Mouse (Mus musculus) spleen, adult 2 months (tissue): ENCODE measurements at regions not wholly inside any gene's neighbourhood (a gene's known extent, or its start where the extent isn't known, plus 50 kb on each side); places are given as distances from the start of the nearest gene placed in this dataset.

Experiments used
- DNase-seq, 2 experiments: peaks; one replicate each; pipeline versions ENCODE4 v3.0.0 to v3.0.0-alpha.2; 2012 to 2021; ENCODE audit warnings: low spot score in 2 of 2, low read depth in 1 of 2
- H3K27ac ChIP-seq: fragments of 200-500 bp; 2 replicates; pipeline ENCODE4 v1.5.1; 2012; ENCODE audit warnings: low read length, inconsistent platforms; ENCODE audit not compliant: insufficient read depth
- H3K27me3 ChIP-seq: fragments of 200-500 bp; 2 replicates; pipeline ENCODE4 v1.6.1; 2012; ENCODE audit warnings: mild to moderate bottlenecking, moderate library complexity, low read length, inconsistent platforms; ENCODE audit not compliant: control insufficient read depth, insufficient read depth
- H3K36me3 ChIP-seq: fragments of 200-500 bp; 2 replicates; pipeline ENCODE4 v1.6.1; 2012; ENCODE audit warnings: mild to moderate bottlenecking, low read length, inconsistent platforms; ENCODE audit not compliant: control insufficient read depth, insufficient read depth
- H3K4me1 ChIP-seq: fragments of 200-500 bp; 2 replicates; pipeline ENCODE4 v1.6.1; 2011; ENCODE audit warnings: inconsistent platforms; ENCODE audit not compliant: control insufficient read depth, insufficient read depth, insufficient read length
- H3K4me3 ChIP-seq: fragments of 200-500 bp; 2 replicates; pipeline ENCODE4 v1.5.1; 2011; ENCODE audit warnings: mild to moderate bottlenecking, inconsistent platforms; ENCODE audit not compliant: insufficient read depth, insufficient read length; ENCODE audit errors: extremely low read depth
- CTCF ChIP-seq: fragments of 200-500 bp; IDR thresholded peaks from 2 replicates; pipeline ENCODE4 v1.5.1; 2011; ENCODE audit warnings: mild to moderate bottlenecking, inconsistent platforms; ENCODE audit not compliant: insufficient read depth, insufficient read length, insufficient replicate concordance; ENCODE audit errors: extremely low read depth
- POLR2A ChIP-seq: fragments of 200-500 bp; IDR thresholded peaks from 2 replicates; pipeline ENCODE4 v1.6.1; 2011; ENCODE audit warnings: low read depth, low read length, inconsistent platforms
- WGBS: fragments of 180-500 bp; shearing (Covaris S2); methylation state at CpG from one replicate; pipeline ENCODE4 v1.1.7; 2018; 5-methylcytosine and 5-hydroxymethylcytosine counted together

DNA sequence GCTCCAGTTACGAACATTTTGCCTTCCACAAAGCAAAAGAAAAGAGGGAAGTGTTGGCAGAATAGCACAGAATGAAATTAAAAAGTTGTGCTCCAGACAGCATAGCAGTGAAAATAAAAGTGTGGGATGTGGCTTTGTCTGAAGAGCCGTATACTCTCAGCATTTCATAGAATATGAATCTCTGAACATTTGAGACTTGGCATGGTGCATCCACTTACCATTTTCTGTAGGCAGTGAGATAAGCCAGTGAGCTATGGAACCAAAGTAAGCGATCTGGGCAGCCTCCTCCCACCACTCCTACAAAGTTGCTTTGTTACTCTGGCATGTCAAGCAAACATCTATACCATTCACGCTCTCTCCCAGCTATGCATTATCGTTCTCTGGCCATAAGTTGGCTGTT is 286.0 kb downstream of the Arl4a start:
- no peak overlapping the region for H3K27ac ChIP-seq
- H3K36me3 ChIP-seq: no peaks in the 10 kb centered on the region
- no peak for TF ChIP-seq POLR2A
- no peak for TF ChIP-seq CTCF
- H3K27me3 ChIP-seq: no peaks in the 10 kb centered on the region
- H3K4me3 ChIP-seq: no peak overlapping the region
- no peaks in the 10 kb centered on the region for H3K4me1 ChIP-seq
- DNase-seq: no peak
- WGBS: 87% methylated on average over 5 of the region's 5 CpGs

DNA sequence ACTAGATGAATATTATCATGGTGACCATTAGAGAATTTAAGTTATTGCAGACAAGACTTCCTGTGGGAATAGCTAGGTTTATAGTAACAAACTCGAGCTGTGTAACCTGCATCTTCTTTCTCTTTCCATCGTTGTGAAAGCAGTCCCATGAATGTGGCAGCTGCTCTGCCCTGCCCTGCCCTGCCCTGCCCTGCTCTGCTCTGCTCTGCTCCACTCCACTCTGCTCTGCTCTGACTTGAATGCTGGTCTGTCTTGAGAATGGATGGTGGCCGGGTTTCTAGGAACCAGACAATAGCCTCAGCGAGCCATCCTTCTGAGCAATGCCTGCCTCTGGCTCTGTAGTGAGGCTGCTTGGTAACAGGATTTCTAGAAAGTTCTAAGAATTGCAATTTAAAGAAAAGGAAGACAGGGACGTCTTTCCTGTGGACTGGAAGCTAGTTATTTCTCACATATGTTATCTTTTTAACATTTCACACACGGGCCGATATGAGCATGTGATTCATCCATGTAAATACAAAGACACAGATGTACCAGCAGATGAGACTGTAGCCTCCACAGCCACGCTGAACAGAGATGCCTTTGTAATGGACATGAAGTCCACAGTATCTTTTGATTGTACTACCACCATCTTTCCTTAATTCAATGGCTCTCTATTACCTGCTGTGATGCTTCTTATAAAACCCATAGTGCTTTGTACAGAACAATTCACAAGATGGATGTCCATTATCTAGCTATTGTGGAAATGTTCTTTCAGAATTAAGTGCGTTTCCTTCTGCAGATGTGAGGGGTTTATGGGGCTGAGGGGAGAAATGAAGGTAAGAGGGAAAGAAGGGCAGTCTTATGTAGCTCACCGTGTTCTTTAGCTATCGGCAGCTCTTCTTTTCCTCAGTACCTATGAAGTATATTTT is 295.4 kb downstream of the Arl4a start:
- no peak overlapping the region for H3K27ac ChIP-seq
- TF ChIP-seq POLR2A (no peak), CTCF (no peak)
- H3K4me1 ChIP-seq: no peaks in the 10 kb centered on the region
- WGBS: 82% methylated on average over 11 of the region's 11 CpGs
- H3K27me3 ChIP-seq: no peaks in the 10 kb centered on the region
- H3K36me3 ChIP-seq: no peaks in the 10 kb centered on the region
- H3K4me3 ChIP-seq: no peak overlapping the region
- no peak for DNase-seq

DNA sequence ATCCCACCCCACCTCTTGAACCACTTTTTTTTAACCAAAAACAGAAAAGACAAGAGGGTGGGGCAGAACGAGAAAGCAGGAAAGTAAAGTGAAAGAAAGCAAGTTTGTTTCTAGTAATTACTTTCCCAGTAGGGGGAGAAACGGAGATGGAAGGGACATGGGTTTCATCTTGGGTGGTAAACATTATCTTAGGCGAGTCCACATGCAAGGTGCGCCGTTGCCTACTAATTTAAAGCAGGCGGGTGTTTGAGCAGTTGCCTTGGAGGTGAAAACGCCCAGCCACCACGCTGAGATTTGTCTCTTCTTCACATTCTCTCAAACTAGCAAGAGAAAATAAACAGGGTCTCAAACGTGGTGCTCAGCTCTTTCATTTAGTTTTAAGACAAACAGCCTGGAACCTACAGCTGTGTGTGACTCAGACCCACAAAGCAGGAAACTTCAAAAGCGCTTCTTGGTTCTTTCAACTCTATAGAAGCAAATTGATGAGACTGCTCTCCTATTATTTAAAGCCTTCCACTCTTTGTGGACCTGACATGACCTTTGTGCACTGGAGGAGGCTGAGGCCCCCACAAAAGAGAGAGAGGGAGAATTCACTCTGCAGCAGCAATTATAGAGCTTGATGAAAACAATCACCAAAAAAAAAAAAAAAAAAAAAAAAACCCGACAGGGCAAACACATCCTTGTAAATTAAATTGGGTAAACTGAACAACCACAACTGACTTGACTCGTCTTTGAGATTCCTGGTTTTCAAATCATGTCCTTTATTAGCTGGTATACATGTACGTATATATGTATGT is 296.6 kb downstream of the Arl4a start:
- 64% methylated on average over 13 of the region's 13 CpGs for WGBS
- no peak for DNase-seq
- TF ChIP-seq POLR2A (no peak), CTCF (no peak)

DNA sequence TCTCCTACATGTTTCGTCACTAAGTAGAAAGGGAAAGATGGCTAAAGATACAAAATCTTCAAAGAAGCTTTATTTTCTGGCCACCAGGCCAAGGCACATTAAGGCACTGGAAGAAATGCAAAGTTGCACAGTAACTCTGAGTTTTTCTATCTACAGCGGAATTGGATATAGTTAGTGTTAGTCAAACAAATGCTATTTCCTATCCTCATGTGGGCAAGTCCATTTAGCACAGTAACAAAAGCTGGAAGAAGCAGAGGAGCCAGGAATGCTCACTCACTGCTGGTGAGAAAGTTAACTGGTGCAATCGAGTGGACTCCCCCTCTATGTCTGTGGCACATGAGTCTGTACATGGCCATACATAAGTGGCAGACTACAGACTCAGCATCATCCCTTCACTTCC is 300.9 kb downstream of the Arl4a start:
- TF ChIP-seq CTCF: no peak
- no peak for TF ChIP-seq POLR2A

More for the DNA sequence above, 296.6 kb downstream of the Arl4a start:
- H3K27ac ChIP-seq: no peak overlapping the region
- H3K27me3 ChIP-seq: no peaks in the 10 kb centered on the region
- H3K36me3 ChIP-seq: no peaks in the 10 kb centered on the region
- no peaks in the 10 kb centered on the region for H3K4me1 ChIP-seq
- H3K4me3 ChIP-seq: no peak overlapping the region

DNA sequence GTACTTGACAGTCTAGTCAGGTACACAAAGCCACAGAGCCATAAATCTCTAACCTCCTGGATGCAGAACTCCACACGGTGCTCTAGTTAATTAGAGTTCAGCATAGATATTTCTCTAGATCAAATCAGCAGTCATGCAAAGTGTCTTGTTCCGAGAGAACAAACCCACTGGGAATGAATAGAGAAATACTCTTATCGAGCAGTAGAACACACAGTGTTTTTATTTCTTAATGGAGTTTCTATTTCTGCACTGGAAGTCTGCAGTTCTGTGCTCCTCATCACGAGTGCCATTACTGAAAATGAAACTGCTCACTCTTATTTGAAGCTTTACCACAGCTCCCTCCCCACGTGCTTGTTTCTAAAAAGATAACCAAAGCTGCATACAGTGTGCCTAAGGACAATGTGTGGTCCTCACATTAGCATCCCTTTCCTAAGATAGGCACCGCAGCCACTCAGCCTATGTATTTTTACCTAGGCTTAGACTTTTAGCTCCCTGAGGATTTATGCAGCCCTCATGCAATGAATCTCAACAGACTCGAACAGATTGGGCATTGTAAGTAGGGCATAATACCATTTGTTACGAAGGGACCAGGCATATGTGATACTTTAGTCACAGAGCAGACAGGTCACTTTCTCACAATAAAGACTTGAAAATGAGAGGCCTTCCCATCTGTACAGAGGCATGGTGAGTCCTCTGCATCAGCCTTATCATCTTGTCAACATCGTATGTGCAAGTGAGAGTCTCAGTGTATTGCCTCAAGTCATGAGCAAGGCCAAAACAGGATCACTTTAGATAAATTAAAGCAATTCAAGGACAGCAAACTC is 301.5 kb downstream of the Arl4a start:
- no peaks in the 10 kb centered on the region for H3K4me1 ChIP-seq
- WGBS: 61% methylated on average over 9 of the region's 9 CpGs
- DNase-seq: no peak
- no peaks in the 10 kb centered on the region for H3K27me3 ChIP-seq
- no peak overlapping the region for H3K27ac ChIP-seq
- no peaks in the 10 kb centered on the region for H3K36me3 ChIP-seq
- H3K4me3 ChIP-seq: no peak overlapping the region
- TF ChIP-seq POLR2A (no peak), CTCF (no peak)

More for the DNA sequence above, 300.9 kb downstream of the Arl4a start:
- H3K27me3 ChIP-seq: no peaks in the 10 kb centered on the region
- no peak overlapping the region for H3K4me3 ChIP-seq
- no peaks in the 10 kb centered on the region for H3K4me1 ChIP-seq
- H3K36me3 ChIP-seq: no peaks in the 10 kb centered on the region
- DNase-seq: no peak
- WGBS: 82% methylated on average over 3 of the region's 3 CpGs
- H3K27ac ChIP-seq: no peak overlapping the region

DNA sequence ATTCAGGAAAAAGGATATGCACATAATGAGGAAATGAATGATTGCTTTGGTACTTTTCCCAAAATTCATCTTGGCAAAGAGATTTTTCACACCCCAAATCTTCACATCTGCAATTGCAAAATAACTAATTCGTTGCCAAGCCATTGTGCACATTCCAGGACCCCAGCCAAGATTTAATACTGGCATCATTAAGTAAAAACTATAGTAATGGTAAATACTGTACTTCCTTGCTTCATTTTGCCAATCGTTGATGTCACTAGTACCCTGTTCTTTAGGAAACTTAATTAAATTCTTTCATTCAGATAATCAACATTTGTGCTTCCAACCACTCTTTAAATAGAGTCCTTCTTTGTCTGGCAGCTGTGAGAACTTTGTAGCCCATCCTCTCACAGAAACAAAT is 303.6 kb downstream of the Arl4a start:
- WGBS: 80% methylated on average over 2 of the region's 2 CpGs
- no peak for DNase-seq
- Histone ChIP-seq H3K36me3 (no peaks in the 10 kb centered on the region), H3K27me3 (no peaks in the 10 kb centered on the region), H3K4me1 (no peaks in the 10 kb centered on the region), H3K27ac (no peak overlapping the region), H3K4me3 (no peak overlapping the region)
- TF ChIP-seq CTCF: no peak
- TF ChIP-seq POLR2A: no peak
